Mouse (Mus musculus): Measurements from ENCODE around the gene Plac8. TPM values are rescaled to one million over a fixed set of nuclear protein-coding genes. Genes with fewer than 3 reads are reported as not detected.
A peak's percentile ranks its signal among the peaks of the same experiment; 100 is the strongest.

Gene Plac8
- polyA plus RNA-seq, 1 experiment = 35.8 TPM

GRCm38 (mm10) chr5:100518049-100519026 is 53.7 kb downstream of the Plac8 start, which contains the start of gene Cops4:
Gene Cops4, plus strand, starts transcription at chr5:100518309.
- peak within 1 kb of the TSS; percentile 47 for H3ac ChIP-seq (ENCODE audit: control insufficient read depth, insufficient read length, low read depth)
- peaks cover 44% of the 10 kb centered on the region for H3K79me3 ChIP-seq (ENCODE audit: low read depth)
- peak within 1 kb of the TSS; percentile 86 for H3K4me3 ChIP-seq (ENCODE audit: insufficient read depth, poor library complexity, severe bottlenecking)
- H3K36me3 ChIP-seq (ENCODE audit: control insufficient read depth, insufficient read depth) = peaks cover 8% of the 10 kb centered on the region
- peak; percentile 1 for TF ChIP-seq USF1 (IDR thresholded peaks at IDR 0.05; ENCODE audit: low read depth)
- TF ChIP-seq MAX (IDR thresholded peaks at IDR 0.05) = peak; percentile 79
- TF ChIP-seq CEBPB (IDR thresholded peaks at IDR 0.05; ENCODE audit: low read depth) = no peak
- TF ChIP-seq CTCF (IDR thresholded peaks at IDR 0.05; ENCODE audit: control insufficient read depth, insufficient read depth, insufficient read length) = no peak
- no peaks in the 10 kb centered on the region for H3K27me3 ChIP-seq (ENCODE audit: control insufficient read depth, insufficient read depth, insufficient read length)
- peaks cover 51% of the 10 kb centered on the region for H3K79me2 ChIP-seq (ENCODE audit: control insufficient read depth, insufficient read depth)

GRCm38 (mm10) chr5:100512576-100512975 is 59.5 kb downstream of the Plac8 start:
- no peak overlapping the region for H3ac ChIP-seq (ENCODE audit: control insufficient read depth, insufficient read length, low read depth)
- no peaks in the 10 kb centered on the region for H3K36me3 ChIP-seq (ENCODE audit: control insufficient read depth, insufficient read depth)
- H3K79me2 ChIP-seq (ENCODE audit: control insufficient read depth, insufficient read depth) = no peaks in the 10 kb centered on the region
- peaks cover 4% of the 10 kb centered on the region for H3K27me3 ChIP-seq (ENCODE audit: control insufficient read depth, insufficient read depth, insufficient read length)
- TF ChIP-seq MYOD1 (IDR thresholded peaks at IDR 0.05; ENCODE audit: control insufficient read depth, insufficient read length, low read depth) = no peak
- TF ChIP-seq FOSL1 (IDR thresholded peaks at IDR 0.05; ENCODE audit: insufficient read depth, low read length, poor library complexity, severe bottlenecking) = no peak
- TF ChIP-seq USF1 (IDR thresholded peaks at IDR 0.05; ENCODE audit: low read depth) = no peak
- TF ChIP-seq CEBPB (IDR thresholded peaks at IDR 0.05; ENCODE audit: low read depth) = no peak
- TF ChIP-seq MYOG (IDR thresholded peaks at IDR 0.05; ENCODE audit: control insufficient read depth, extremely low read depth, insufficient read length) = no peak
- no peak for TF ChIP-seq MAX (IDR thresholded peaks at IDR 0.05)
- no peak for TF ChIP-seq CTCF (IDR thresholded peaks at IDR 0.05; ENCODE audit: control insufficient read depth, insufficient read depth, insufficient read length)
- no peaks in the 10 kb centered on the region for H3K79me3 ChIP-seq (ENCODE audit: low read depth)
- H3K4me3 ChIP-seq (ENCODE audit: insufficient read depth, poor library complexity, severe bottlenecking) = no peak overlapping the region

GRCm38 (mm10) chr5:100509247-100509646 is 62.8 kb downstream of the Plac8 start:
- H3K4me3 ChIP-seq (ENCODE audit: insufficient read depth, poor library complexity, severe bottlenecking) = no peak overlapping the region
- no peaks in the 10 kb centered on the region for H3K79me2 ChIP-seq (ENCODE audit: control insufficient read depth, insufficient read depth)
- H3ac ChIP-seq (ENCODE audit: control insufficient read depth, insufficient read length, low read depth) = no peak overlapping the region
- no peaks in the 10 kb centered on the region for H3K79me3 ChIP-seq (ENCODE audit: low read depth)
- TF ChIP-seq MYOG (IDR thresholded peaks at IDR 0.05; ENCODE audit: control insufficient read depth, extremely low read depth, insufficient read length) (no peak), MAX (IDR thresholded peaks at IDR 0.05) (no peak), CEBPB (IDR thresholded peaks at IDR 0.05; ENCODE audit: low read depth) (no peak), USF1 (IDR thresholded peaks at IDR 0.05; ENCODE audit: low read depth) (no peak)
- no peaks in the 10 kb centered on the region for H3K36me3 ChIP-seq (ENCODE audit: control insufficient read depth, insufficient read depth)
- H3K27me3 ChIP-seq (ENCODE audit: control insufficient read depth, insufficient read depth, insufficient read length) = peaks cover 4% of the 10 kb centered on the region

Other genes starting within 250 kb of the Plac8 start
- gene Sec31a, start 156.0 kb downstream of the Plac8 start, polyA plus RNA-seq (2012; fragmentation: generic; extraction: Trizol) = 183 TPM
- gene Lin54, start 71.6 kb downstream of the Plac8 start, polyA plus RNA-seq (2012; fragmentation: generic; extraction: Trizol) = 5.2 TPM
- 85.6 TPM for gene Cops4, start 53.9 kb downstream of the Plac8 start, polyA plus RNA-seq (2012; fragmentation: generic; extraction: Trizol)
- 25.0 TPM for gene Coq2, start 102.9 kb upstream of the Plac8 start, polyA plus RNA-seq (2012; fragmentation: generic; extraction: Trizol)
- gene Hpse, start 147.5 kb upstream of the Plac8 start, polyA plus RNA-seq (2012; fragmentation: generic; extraction: Trizol) = 0.44 TPM
- 10.6 TPM for gene Helq, start 226.4 kb upstream of the Plac8 start, polyA plus RNA-seq (2012; fragmentation: generic; extraction: Trizol)
- gene Mrps18c, start 226.4 kb upstream of the Plac8 start, polyA plus RNA-seq (2012; fragmentation: generic; extraction: Trizol) = 80.6 TPM
- gene Abraxas1, start 248.7 kb upstream of the Plac8 start, polyA plus RNA-seq (2012; fragmentation: generic; extraction: Trizol) = 5.7 TPM